Mouse (Mus musculus): ENCODE measurements around the gene Zfp827. TPM values are rescaled to one million over a fixed set of nuclear protein-coding genes. Genes with fewer than 3 reads are reported as not detected.

Zfp827 gene
- total RNA-seq, 2 experiments from 2014 or later: 42.6 to 45.1 TPM

Other genes starting within 250 kb of the Zfp827 start
- gene Lsm6, start 207.3 kb upstream of the Zfp827 start, total RNA-seq (2021): 10 to 100 TPM; 49.1 to 56.8 TPM
- gene 1700011L22Rik, start 220.1 kb downstream of the Zfp827 start, total RNA-seq (2021): not detected